Mouse (Mus musculus) lung, postnatal 0 days (tissue): ENCODE measurements at regions not wholly inside any gene's neighbourhood (a gene's known extent, or its start where the extent isn't known, plus 50 kb on each side); places are given as distances from the start of the nearest gene placed in this dataset.
"Not testable (repeated sequence)": the region's sequence is repeated elsewhere in the genome, so short reads cannot be mapped to it uniquely, and the experiment has no call there.

Source experiments
- CTCF ChIP-seq: IDR thresholded peaks from 2 replicates; pipeline ENCODE4 v1.5.1; 2016; ENCODE audit warnings: antibody characterized with exemption, mild to moderate bottlenecking
- EP300 ChIP-seq: IDR thresholded peaks from 2 replicates; pipeline ENCODE4 v1.6.1; 2016; ENCODE audit warnings: antibody characterized with exemption, mild to moderate bottlenecking, control low read depth

GRCm38 (mm10) chr12:114909799-114910198 is 1137.7 kb upstream of the Zfp386 start:
- TF ChIP-seq CTCF, EP300: not testable (repeated sequence)
